Mouse (Mus musculus) stomach, embryonic 14.5 days (tissue): Measurements from ENCODE around the gene Prkch. TPM values are rescaled to one million over a fixed set of nuclear protein-coding genes. Genes with fewer than 3 reads are reported as not detected.

ENCODE experiments used
- ATAC-seq: fragments of 200-750 bp; cut with Nextera tagmentation; 2 replicates; pipeline ENCODE4 v1.8.0; 2017; ENCODE audit warnings: low read depth, moderate TSS enrichment; ENCODE audit not compliant: insufficient number of reproducible peaks, insufficient read depth, low FRiP score
- H3K27ac ChIP-seq: fragments of 300-500 bp; sonication (generic); 2 replicates; pipeline ENCODE4 v1.5.1; 2014; ENCODE audit warnings: mild to moderate bottlenecking, low read length, moderate library complexity, mixed read lengths
- H3K27me3 ChIP-seq: fragments of 300-500 bp; sonication (generic); 2 replicates; pipeline ENCODE4 v1.6.1; 2014; ENCODE audit warnings: low read length, control low read depth, mixed read lengths; ENCODE audit not compliant: control insufficient read depth, insufficient read depth
- H3K36me3 ChIP-seq: fragments of 300-500 bp; sonication (generic); 2 replicates; pipeline ENCODE4 v1.6.1; 2014; ENCODE audit warnings: mild to moderate bottlenecking, control low read depth, low read length, moderate library complexity, mixed read lengths; ENCODE audit not compliant: control insufficient read depth, insufficient read depth
- H3K4me1 ChIP-seq: fragments of 300-500 bp; sonication (generic); 2 replicates; pipeline ENCODE4 v1.6.1; 2014; ENCODE audit warnings: low read length, control low read depth, mixed read lengths; ENCODE audit not compliant: control insufficient read depth, insufficient read depth
- H3K4me2 ChIP-seq: fragments of 300-500 bp; sonication (generic); replicated peaks from 2 replicates; pipeline ENCODE4 v1.6.1; 2014; ENCODE audit warnings: low read depth, low read length, control low read depth
- H3K4me3 ChIP-seq: fragments of 300-500 bp; sonication (generic); 2 replicates; pipeline ENCODE4 v1.5.1; 2014; ENCODE audit warnings: low read depth, low read length, control low read depth
- H3K9ac ChIP-seq: fragments of 300-500 bp; sonication (generic); replicated peaks from 2 replicates; pipeline ENCODE4 v1.6.1; 2014; ENCODE audit warnings: low read depth, mild to moderate bottlenecking, control low read depth, low read length, moderate library complexity, mixed read lengths
- H3K9me3 ChIP-seq: fragments of 300-500 bp; sonication (generic); 2 replicates; pipeline ENCODE4 v1.6.1; 2016; ENCODE audit warnings: low read depth, low read length, control low read depth; ENCODE audit not compliant: control insufficient read depth
- WGBS: fragments of 180-500 bp; shearing (Covaris S2); extraction: QIAGEN DNeasy Blood & Tissue Kit; methylation state at CpG from one replicate; pipeline ENCODE4 v1.1.7; 2014; 5-methylcytosine and 5-hydroxymethylcytosine counted together
- polyA plus RNA-seq: library from polyadenylated mRNA; unstranded; fragments of >200 nt; fragmentation: Nextera tagmentation; extraction: Ambion mirVana; gene quantifications from 2 replicates; pipeline ENCODE4 v1.2.1, GENCODE M21; 2014

Prkch gene
- polyA plus RNA-seq, 1 experiment from 2014 or later, result 12.1 TPM

GRCm38 (mm10) chr12:73731848-73732540, 147.4 kb downstream of the Prkch start:
- no peak for ATAC-seq
- no peaks in the 10 kb centered on the region for H3K9me3 ChIP-seq
- no peak overlapping the region for H3K4me2 ChIP-seq
- no peaks in the 10 kb centered on the region for H3K36me3 ChIP-seq
- no peaks in the 10 kb centered on the region for H3K27me3 ChIP-seq
- 54% methylated on average over 17 of the region's 17 CpGs for WGBS
- H3K9ac ChIP-seq, result no peak overlapping the region
- H3K4me3 ChIP-seq, result no peak overlapping the region
- no peaks in the 10 kb centered on the region for H3K4me1 ChIP-seq
- no peak overlapping the region for H3K27ac ChIP-seq

GRCm38 (mm10) chr12:73732862-73733261, 148.3 kb downstream of the Prkch start:
- ATAC-seq, result no peak
- no peaks in the 10 kb centered on the region for H3K36me3 ChIP-seq
- H3K27me3 ChIP-seq, result no peaks in the 10 kb centered on the region
- no peak overlapping the region for H3K9ac ChIP-seq
- no peak overlapping the region for H3K4me3 ChIP-seq
- no peak overlapping the region for H3K4me2 ChIP-seq
- no peaks in the 10 kb centered on the region for H3K4me1 ChIP-seq
- whole genome bisulfite sequencing, result 64% methylated on average over 7 of the region's 7 CpGs
- H3K27ac ChIP-seq, result no peak overlapping the region
- H3K9me3 ChIP-seq, result no peaks in the 10 kb centered on the region

- Histone ChIP-seq H3K27me3 (no peaks in the 10 kb centered on the region), H3K4me1 (no peaks in the 10 kb centered on the region), H3K27ac (no peak overlapping the region), H3K4me2 (no peak overlapping the region), H3K9ac (no peak overlapping the region), H3K4me3 (no peak overlapping the region), H3K36me3 (no peaks in the 10 kb centered on the region), H3K9me3 (no peaks in the 10 kb centered on the region)
- no peak for ATAC-seq
- 80% methylated on average over 3 of the region's 3 CpGs for WGBS
Measured at GRCm38 (mm10) chr12:73736931-73737330, 152.3 kb downstream of the Prkch start.

- H3K9me3 ChIP-seq, result no peaks in the 10 kb centered on the region
- no peaks in the 10 kb centered on the region for H3K4me1 ChIP-seq
- no peak overlapping the region for H3K9ac ChIP-seq
- H3K36me3 ChIP-seq, result no peaks in the 10 kb centered on the region
- no peak overlapping the region for H3K4me2 ChIP-seq
- no peak overlapping the region for H3K27ac ChIP-seq
- no peak overlapping the region for H3K4me3 ChIP-seq
- no peak for ATAC-seq
- H3K27me3 ChIP-seq, result no peaks in the 10 kb centered on the region
- 86% methylated on average over 6 of the region's 6 CpGs for WGBS
Measured at GRCm38 (mm10) chr12:73739611-73740219, 155.1 kb downstream of the Prkch start.

- Histone ChIP-seq H3K9ac (no peak overlapping the region), H3K4me1 (no peaks in the 10 kb centered on the region), H3K36me3 (no peaks in the 10 kb centered on the region), H3K4me2 (no peak overlapping the region), H3K9me3 (no peaks in the 10 kb centered on the region), H3K27ac (no peak overlapping the region), H3K4me3 (no peak overlapping the region), H3K27me3 (no peaks in the 10 kb centered on the region)
- WGBS, result 45% methylated on average over 3 of the region's 3 CpGs
- ATAC-seq, result no peak
Measured at GRCm38 (mm10) chr12:73742577-73742976, 158.0 kb downstream of the Prkch start.

GRCm38 (mm10) chr12:73743087-73743486, 158.5 kb downstream of the Prkch start:
- Histone ChIP-seq H3K36me3 (no peaks in the 10 kb centered on the region), H3K9me3 (no peaks in the 10 kb centered on the region), H3K4me3 (no peak overlapping the region), H3K4me2 (no peak overlapping the region), H3K27ac (no peak overlapping the region), H3K9ac (no peak overlapping the region), H3K27me3 (no peaks in the 10 kb centered on the region), H3K4me1 (no peaks in the 10 kb centered on the region)
- no peak for ATAC-seq

- Histone ChIP-seq H3K4me1 (no peaks in the 10 kb centered on the region), H3K36me3 (no peaks in the 10 kb centered on the region), H3K27me3 (no peaks in the 10 kb centered on the region), H3K4me2 (no peak overlapping the region), H3K9me3 (no peaks in the 10 kb centered on the region), H3K27ac (no peak overlapping the region), H3K9ac (no peak overlapping the region), H3K4me3 (no peak overlapping the region)
- 89% methylated on average over 6 of the region's 6 CpGs for WGBS
- no peak for ATAC-seq
Measured at GRCm38 (mm10) chr12:73746072-73746471, 161.5 kb downstream of the Prkch start.

GRCm38 (mm10) chr12:73748373-73748772, 163.8 kb downstream of the Prkch start:
- ATAC-seq, result no peak
- H3K4me3 ChIP-seq, result no peak overlapping the region
- H3K36me3 ChIP-seq, result no peaks in the 10 kb centered on the region
- no peaks in the 10 kb centered on the region for H3K27me3 ChIP-seq
- no peaks in the 10 kb centered on the region for H3K4me1 ChIP-seq
- no peak overlapping the region for H3K27ac ChIP-seq
- H3K4me2 ChIP-seq, result no peak overlapping the region
- no peak overlapping the region for H3K9ac ChIP-seq
- WGBS, result 93% methylated on average over 3 of the region's 3 CpGs
- H3K9me3 ChIP-seq, result no peaks in the 10 kb centered on the region
